Mouse (Mus musculus) forebrain, embryonic 14.5 days (tissue): ENCODE data around the gene Ptgfrn. TPM values are rescaled to one million over a fixed set of nuclear protein-coding genes. Genes with fewer than 3 reads are reported as not detected.

Experiments used
- ATAC-seq: fragments of 200-750 bp; cut with Nextera tagmentation; 2 replicates; pipeline ENCODE4 v1.8.0; 2017; ENCODE audit warnings: mild to moderate bottlenecking, moderate library complexity
- DNase-seq: peaks from one replicate; pipeline ENCODE4 v3.0.0-alpha.2; 2015; ENCODE audit warnings: low spot score
- H3K27ac ChIP-seq: fragments of 300-500 bp; sonication (generic); 2 replicates; pipeline ENCODE4 v1.5.1; 2014; ENCODE audit warnings: low read depth, mild to moderate bottlenecking, control low read depth, low read length, moderate library complexity
- H3K27me3 ChIP-seq: fragments of 300-500 bp; sonication (generic); replicated peaks from 2 replicates; pipeline ENCODE4 v1.6.1; 2014; ENCODE audit warnings: low read length, control low read depth, mixed read lengths; ENCODE audit not compliant: control insufficient read depth, insufficient read depth
- H3K36me3 ChIP-seq: fragments of 300-500 bp; sonication (generic); 2 replicates; pipeline ENCODE4 v1.6.1; 2014; ENCODE audit warnings: low read length, control low read depth; ENCODE audit not compliant: control insufficient read depth, insufficient read depth
- H3K4me1 ChIP-seq: fragments of 300-500 bp; sonication (generic); 2 replicates; pipeline ENCODE4 v1.6.1; 2014; ENCODE audit warnings: antibody characterized with exemption, low read length, control low read depth; ENCODE audit not compliant: control insufficient read depth, insufficient read depth
- H3K4me2 ChIP-seq: fragments of 300-500 bp; sonication (generic); 2 replicates; pipeline ENCODE4 v1.6.1; 2014; ENCODE audit warnings: mild to moderate bottlenecking, control low read depth, low read length
- H3K4me3 ChIP-seq: fragments of 300-500 bp; sonication (generic); 2 replicates; pipeline ENCODE4 v1.5.1; 2014; ENCODE audit warnings: low read depth, low read length, control low read depth
- H3K9ac ChIP-seq: fragments of 300-500 bp; sonication (generic); 2 replicates; pipeline ENCODE4 v1.6.1; 2014; ENCODE audit warnings: mild to moderate bottlenecking, low read length, control low read depth, moderate library complexity
- H3K9me3 ChIP-seq: fragments of 300-500 bp; sonication (generic); replicated peaks from 2 replicates; pipeline ENCODE4 v1.6.1; 2016; ENCODE audit warnings: low read length, control low read depth, mixed read lengths; ENCODE audit not compliant: control insufficient read depth
- WGBS: fragments of 180-500 bp; shearing (Covaris S2); extraction: QIAGEN DNeasy Blood & Tissue Kit; methylation state at CpG from one replicate; pipeline ENCODE4 v1.1.7; 2014; 5-methylcytosine and 5-hydroxymethylcytosine counted together
- polyA plus RNA-seq: library from polyadenylated mRNA; unstranded; fragments of >200 nt; fragmentation: Nextera tagmentation; extraction: Ambion mirVana; gene quantifications from 2 replicates; pipeline ENCODE4 v1.2.1, GENCODE M21; 2014

Gene Ptgfrn
- polyA plus RNA-seq, 1 experiment from 2014 or later = 4.5 TPM

DNA sequence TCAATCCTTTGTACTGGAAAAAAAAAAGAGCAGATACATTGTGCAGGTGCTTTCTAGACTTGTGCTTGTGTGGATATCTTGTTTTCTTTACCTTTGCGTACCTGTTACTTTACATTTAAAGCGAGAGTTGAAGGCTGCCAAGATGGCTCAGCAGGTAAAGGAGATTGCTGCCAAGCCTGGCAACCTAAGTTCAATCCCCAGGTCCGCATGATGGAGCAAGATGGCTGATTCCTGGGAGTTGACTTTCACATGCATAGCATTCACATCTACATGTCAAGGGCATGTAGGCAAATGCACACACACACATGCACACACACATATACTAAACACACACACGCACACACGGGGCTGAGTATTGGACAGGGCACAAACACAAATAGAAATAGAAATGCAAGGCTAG is 14.6 kb upstream of the Ptgfrn start:
- ATAC-seq = no peak

DNA sequence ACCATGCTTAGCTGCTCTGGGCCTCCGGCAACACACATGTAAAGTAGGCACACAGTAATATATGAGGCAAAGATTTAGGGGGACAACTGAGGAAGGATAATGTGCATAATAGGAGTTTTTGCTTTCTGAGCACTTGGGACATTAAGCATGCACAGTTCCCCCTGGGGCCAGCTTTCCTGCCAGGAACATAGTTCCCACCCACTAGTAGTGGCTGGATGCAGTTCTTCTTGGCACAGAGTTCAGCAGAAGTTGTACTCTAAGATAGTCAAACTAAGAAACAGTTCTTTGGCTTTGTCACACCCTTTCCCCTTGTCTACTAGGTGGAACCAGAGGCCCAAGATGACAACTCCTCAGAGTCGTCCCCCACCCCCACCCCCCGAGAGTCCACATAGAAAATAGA is 12.4 kb upstream of the Ptgfrn start:
- Histone ChIP-seq H3K4me1 (no peaks in the 10 kb centered on the region), H3K27ac (no peak overlapping the region), H3K27me3 (no peaks in the 10 kb centered on the region), H3K9ac (no peak overlapping the region), H3K9me3 (no peaks in the 10 kb centered on the region), H3K36me3 (no peaks in the 10 kb centered on the region), H3K4me2 (no peak overlapping the region), H3K4me3 (no peak overlapping the region)
- 94% methylated on average over 3 of the region's 3 CpGs for WGBS
- no peak for DNase-seq
- ATAC-seq = no peak

More for the DNA sequence above, 14.6 kb upstream of the Ptgfrn start:
- no peaks in the 10 kb centered on the region for H3K9me3 ChIP-seq
- no peak overlapping the region for H3K27ac ChIP-seq
- DNase-seq = no peak
- 93% methylated on average over 5 of the region's 5 CpGs for WGBS
- H3K27me3 ChIP-seq = no peaks in the 10 kb centered on the region
- H3K4me2 ChIP-seq = no peak overlapping the region
- H3K9ac ChIP-seq = no peak overlapping the region
- H3K4me1 ChIP-seq = no peaks in the 10 kb centered on the region
- no peaks in the 10 kb centered on the region for H3K36me3 ChIP-seq
- no peak overlapping the region for H3K4me3 ChIP-seq

DNA sequence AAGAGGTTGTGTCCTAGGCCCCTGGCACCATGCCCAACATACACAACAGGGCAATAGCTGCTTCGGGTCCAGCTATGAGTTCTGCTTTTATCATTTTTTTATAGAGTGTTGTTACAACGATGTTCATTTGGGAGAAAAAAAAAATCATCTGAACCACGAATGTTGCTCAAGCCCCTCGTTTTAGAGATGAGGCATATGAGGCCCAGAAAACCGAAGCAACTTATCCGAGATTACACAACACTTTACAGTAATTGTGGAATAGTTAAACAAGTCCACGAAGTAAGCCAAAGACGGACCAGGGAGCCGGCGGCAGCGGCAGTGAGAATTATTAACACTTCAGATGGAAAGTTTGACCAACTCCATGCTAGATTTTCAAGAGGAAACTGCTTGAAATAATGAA is 7.7 kb upstream of the Ptgfrn start:
- H3K36me3 ChIP-seq = no peaks in the 10 kb centered on the region
- peaks cover 8% of the 10 kb centered on the region for H3K4me1 ChIP-seq
- DNase-seq (no peak), ATAC-seq (no peak)
- H3K4me2 ChIP-seq = no peak overlapping the region
- no peak overlapping the region for H3K27ac ChIP-seq
- H3K9me3 ChIP-seq = no peaks in the 10 kb centered on the region
- no peak overlapping the region for H3K4me3 ChIP-seq
- H3K27me3 ChIP-seq = no peaks in the 10 kb centered on the region
- 94% methylated on average over 11 of the region's 11 CpGs for WGBS
- H3K9ac ChIP-seq = no peak overlapping the region

- H3K27ac ChIP-seq = peak overlapping the region; percentile 64; the same call in 1 of the 2 replicates
- no peak overlapping the region for H3K9ac ChIP-seq
- DNase-seq (no peak), ATAC-seq (no peak)
- peaks cover 8% of the 10 kb centered on the region for H3K4me1 ChIP-seq
- no peak overlapping the region for H3K4me2 ChIP-seq
- H3K4me3 ChIP-seq = no peak overlapping the region
- no peaks in the 10 kb centered on the region for H3K36me3 ChIP-seq
- 94% methylated on average over 8 of the region's 8 CpGs for WGBS
- H3K9me3 ChIP-seq = no peaks in the 10 kb centered on the region
- H3K27me3 ChIP-seq = no peaks in the 10 kb centered on the region
Observed at GRCm38 (mm10) chr3:101117386-101117749, 7.3 kb upstream of the Ptgfrn start.

GRCm38 (mm10) chr3:101116431-101117385 is 6.6 kb upstream of the Ptgfrn start:
- Histone ChIP-seq H3K4me2 (peak overlapping the region; percentile 23), H3K4me3 (no peak overlapping the region), H3K27me3 (no peaks in the 10 kb centered on the region), H3K9ac (peak overlapping the region; percentile 35), H3K27ac (peak overlapping the region; percentile 64), H3K4me1 (peaks cover 14% of the 10 kb centered on the region), H3K9me3 (no peaks in the 10 kb centered on the region), H3K36me3 (no peaks in the 10 kb centered on the region)
- ATAC-seq = peak; percentile 70
- WGBS = 43% methylated on average over 25 of the region's 25 CpGs
- DNase-seq = peak; percentile 59

GRCm38 (mm10) chr3:101112518-101112894 is 2.4 kb upstream of the Ptgfrn start:
- Histone ChIP-seq H3K4me3 (no peak overlapping the region), H3K27ac (no peak overlapping the region), H3K27me3 (no peaks in the 10 kb centered on the region), H3K36me3 (no peaks in the 10 kb centered on the region), H3K4me1 (peaks cover 36% of the 10 kb centered on the region), H3K9me3 (no peaks in the 10 kb centered on the region), H3K9ac (no peak overlapping the region), H3K4me2 (no peak overlapping the region)
- ATAC-seq = no peak
- DNase-seq = peak; percentile 51
- 72% methylated on average over 5 of the region's 5 CpGs for WGBS

- 34% methylated on average over 7 of the region's 7 CpGs for WGBS
- DNase-seq (no peak), ATAC-seq (no peak)
- H3K36me3 ChIP-seq = no peaks in the 10 kb centered on the region
- peaks cover 41% of the 10 kb centered on the region for H3K4me1 ChIP-seq
- H3K27ac ChIP-seq = no peak overlapping the region
- no peaks in the 10 kb centered on the region for H3K9me3 ChIP-seq
- no peak overlapping the region for H3K4me2 ChIP-seq
- H3K4me3 ChIP-seq = no peak overlapping the region
- H3K9ac ChIP-seq = no peak overlapping the region
- H3K27me3 ChIP-seq = no peaks in the 10 kb centered on the region
Observed at GRCm38 (mm10) chr3:101111848-101112517, 1.9 kb upstream of the Ptgfrn start.

DNA sequence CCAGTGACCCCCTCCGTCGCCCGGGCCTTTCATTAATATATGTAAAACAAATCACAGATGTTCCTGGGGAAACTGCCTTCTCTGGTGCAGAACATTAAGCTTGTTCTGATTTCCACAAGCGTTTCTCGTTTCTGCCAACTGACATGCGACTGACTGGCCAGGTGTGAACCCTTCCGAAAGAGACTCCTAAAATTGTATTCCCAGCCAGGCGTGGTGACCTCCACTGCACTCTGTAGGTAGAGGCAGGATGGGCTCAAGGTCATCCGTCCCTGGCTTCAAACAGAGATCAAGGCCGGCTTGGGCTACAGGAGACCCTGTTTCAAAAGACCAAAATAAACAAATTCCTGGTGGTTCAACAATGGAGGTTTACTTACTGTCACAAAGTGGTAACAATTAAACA is 1.2 kb upstream of the Ptgfrn start:
- DNase-seq = no peak
- Histone ChIP-seq H3K4me2 (no peak overlapping the region), H3K36me3 (no peaks in the 10 kb centered on the region), H3K9me3 (no peaks in the 10 kb centered on the region), H3K4me3 (no peak overlapping the region), H3K27ac (no peak overlapping the region), H3K4me1 (peaks cover 37% of the 10 kb centered on the region), H3K9ac (no peak overlapping the region), H3K27me3 (no peaks in the 10 kb centered on the region)
- whole genome bisulfite sequencing = 33% methylated on average over 10 of the region's 10 CpGs
- ATAC-seq = no peak

GRCm38 (mm10) chr3:101110838-101111103 is 693 bp upstream of the Ptgfrn start:
- Histone ChIP-seq H3K4me2 (peak overlapping the region; percentile 91), H3K4me1 (peaks cover 42% of the 10 kb centered on the region), H3K27me3 (no peaks in the 10 kb centered on the region), H3K9me3 (no peaks in the 10 kb centered on the region), H3K36me3 (no peaks in the 10 kb centered on the region), H3K27ac (peak overlapping the region; percentile 87), H3K9ac (peak overlapping the region; percentile 93), H3K4me3 (peak overlapping the region; percentile 76)
- ATAC-seq (peak; percentile 11; the same call in 1 of the 2 replicates), DNase-seq (peak; percentile 50)
